ENCODE assay signal across 27 mouse cellular contexts in genomic region chr1:176798673-176799072, GRCm38 (mm10). TPM values are rescaled to one million over a fixed set of nuclear protein-coding genes. Genes with fewer than 3 reads are reported as not detected.
DNase-seq lines count a peak whose midpoint lies in the region; ATAC-seq lines count a peak whose summit lies in the region.
"Had no signal": no experiment of that assay in that cellular context is flagged by ENCODE, and none has a peak within 500 bp of the region (broad histone marks: within the 10 kb centered on the region; RNA-seq: fewer than 3 reads in every experiment).

No protein-coding gene starts in this region.

- H3K4me2 ChIP-seq in midbrain, embryonic 15.5 days, result no peak overlapping the region
- H3K4me2 ChIP-seq: embryonic facial prominence, embryonic 13.5 days; embryonic facial prominence, embryonic 15.5 days; forebrain, embryonic 12.5 days had no signal

- H3K9me3 ChIP-seq in midbrain, embryonic 15.5 days, result no peaks in the 10 kb centered on the region
- H3K9me3 ChIP-seq: embryonic facial prominence, embryonic 13.5 days; embryonic facial prominence, embryonic 15.5 days; forebrain, embryonic 10.5 days; forebrain, embryonic 12.5 days had no signal

- H3K9ac ChIP-seq in midbrain, embryonic 15.5 days, result no peak overlapping the region
- H3K9ac ChIP-seq: embryonic facial prominence, embryonic 13.5 days; embryonic facial prominence, embryonic 15.5 days; forebrain, embryonic 12.5 days had no signal

- no peak overlapping the region for H3K4me3 ChIP-seq in midbrain, embryonic 15.5 days
- H3K4me3 ChIP-seq: embryonic facial prominence, embryonic 13.5 days; embryonic facial prominence, embryonic 15.5 days; erythroblast, embryonic 14.5 days; forebrain, embryonic 10.5 days; forebrain, embryonic 12.5 days had no signal

- ATAC-seq in frontal cortex, adult (ENCODE audit: low TSS enrichment), result peak; percentile 53
- ATAC-seq in CD4-positive, CD25-positive, alpha-beta regulatory T cell, adult 4 months, result peak; percentile 2
- 0 out of 2 replicates have a peak, but pooled peaks have one; percentile 26 for ATAC-seq in granulocyte monocyte progenitor cell, adult 5-6 weeks (replicated peaks; ENCODE audit: poor library complexity, severe bottlenecking)
- no peak for ATAC-seq in midbrain, embryonic 15.5 days (replicated peaks)
- ATAC-seq: activated CD4-positive, CD25-positive, alpha-beta regulatory T cell, adult 4 months; forebrain, embryonic 14.5 days; forebrain, embryonic 16.5 days; Patski had no signal

- no peaks in the 10 kb centered on the region for H3K27me3 ChIP-seq in midbrain, embryonic 15.5 days (replicated peaks)
- H3K27me3 ChIP-seq: embryonic facial prominence, embryonic 13.5 days; embryonic facial prominence, embryonic 15.5 days; forebrain, embryonic 12.5 days; Patski had no signal

- no peaks in the 10 kb centered on the region for H3K36me3 ChIP-seq in midbrain, embryonic 15.5 days (replicated peaks)
- H3K36me3 ChIP-seq: embryonic facial prominence, embryonic 15.5 days; forebrain, embryonic 12.5 days had no signal

- peaks cover 18% of the 10 kb centered on the region for H3K4me1 ChIP-seq in midbrain, embryonic 15.5 days

- no peak overlapping the region for H3K27ac ChIP-seq in midbrain, embryonic 15.5 days
- H3K27ac ChIP-seq: embryonic facial prominence, embryonic 13.5 days; embryonic facial prominence, embryonic 15.5 days; forebrain, embryonic 10.5 days; forebrain, embryonic 12.5 days had no signal

- DNase-seq in frontal cortex, postnatal 14 days (ENCODE audit: low spot score in 2 of 2), result no peak
- DNase-seq in MN1 (ENCODE audit: low spot score), result peak; percentile 29
- DNase-seq in ovary, postnatal 36 days (ENCODE audit: low spot score), result no peak
- no peak for DNase-seq in layer of hippocampus, adult 9-10 months (ENCODE audit: low spot score)
- DNase-seq: adrenal gland, adult 8-10 months; adrenal gland, postnatal 14 days; adrenal gland, postnatal 36 days; B cell, adult 2 months; cerebellum, adult 11 months; cerebellum, adult 18-20 months; cerebellum, adult 8-10 months; cerebellum, postnatal 14 days; cerebellum, postnatal 36 days; embryo, embryonic 11 days had no signal

RNA-seq across cellular contexts. Expression of gene Cep170, which starts 15.2 kb away (rescaled TPM):
- polyA plus RNA-seq in CD4-positive, CD25-positive, alpha-beta regulatory T cell, adult 4 months (2017; shearing (Covaris generic)), result 10 to 100 TPM; 12.1 to 13.0 TPM
- total RNA-seq in granulocyte monocyte progenitor cell, adult 5-6 weeks (2014; fragmentation: Nextera tagmentation), result 39.6 and 41.9 TPM in 2 replicates
- 33.1 and 40.9 TPM in 2 replicates for total RNA-seq in granulocyte monocyte progenitor cell, adult 5-6 weeks (2017)
- 133 and 138 TPM in 2 replicates for polyA plus RNA-seq in midbrain, embryonic 15.5 days (2015; fragmentation: Nextera tagmentation; extraction: Ambion mirVana)

RNA-seq across cellular contexts. Expression of gene Sdccag8, which starts 15.8 kb away (rescaled TPM):
- polyA plus RNA-seq in CD4-positive, CD25-positive, alpha-beta regulatory T cell, adult 4 months (2017; shearing (Covaris generic)), result 10 to 100 TPM; 25.3 to 25.5 TPM
- total RNA-seq in granulocyte monocyte progenitor cell, adult 5-6 weeks (2014; fragmentation: Nextera tagmentation), result 10.5 and 15.8 TPM in 2 replicates
- total RNA-seq in granulocyte monocyte progenitor cell, adult 5-6 weeks (2017), result 20.6 and 23.4 TPM in 2 replicates
- 27.8 and 28.2 TPM in 2 replicates for polyA plus RNA-seq in midbrain, embryonic 15.5 days (2015; fragmentation: Nextera tagmentation; extraction: Ambion mirVana)
